Mouse (Mus musculus) hindbrain, embryonic 15.5 days (tissue): ENCODE results near the gene Tmcc1. TPM values are rescaled to one million over a fixed set of nuclear protein-coding genes. Genes with fewer than 3 reads are reported as not detected.

Experiments
- ATAC-seq: fragments of 200-750 bp; cut with Nextera tagmentation; 2 replicates; pipeline ENCODE4 v1.8.0; 2017; ENCODE audit warnings: low read depth, moderate number of reproducible peaks, moderate TSS enrichment; ENCODE audit not compliant: low FRiP score
- H3K27ac ChIP-seq: fragments of 300-500 bp; sonication (generic); replicated peaks from 2 replicates; pipeline ENCODE4 v1.5.1; 2015; ENCODE audit warnings: mild to moderate bottlenecking, inconsistent platforms
- H3K27me3 ChIP-seq: fragments of 300-500 bp; sonication (generic); 2 replicates; pipeline ENCODE4 v1.6.1; 2015; ENCODE audit warnings: control low read depth, inconsistent platforms
- H3K36me3 ChIP-seq: fragments of 300-500 bp; sonication (generic); 2 replicates; pipeline ENCODE4 v1.6.1; 2015; ENCODE audit warnings: control low read depth, inconsistent platforms
- H3K4me1 ChIP-seq: fragments of 300-500 bp; sonication (generic); replicated peaks from 2 replicates; pipeline ENCODE4 v1.6.1; 2015; ENCODE audit warnings: control low read depth, inconsistent platforms
- H3K4me2 ChIP-seq: fragments of 300-500 bp; sonication (generic); 2 replicates; pipeline ENCODE4 v1.6.1; 2015; ENCODE audit warnings: moderate library complexity, mild to moderate bottlenecking, inconsistent platforms
- H3K4me3 ChIP-seq: fragments of 300-500 bp; sonication (generic); 2 replicates; pipeline ENCODE4 v1.5.1; 2015; ENCODE audit warnings: mild to moderate bottlenecking, inconsistent platforms
- H3K9ac ChIP-seq: fragments of 300-500 bp; sonication (generic); 2 replicates; pipeline ENCODE4 v1.6.1; 2015; ENCODE audit warnings: inconsistent platforms
- H3K9me3 ChIP-seq: fragments of 300-500 bp; sonication (generic); 2 replicates; pipeline ENCODE4 v1.6.1; 2016; ENCODE audit warnings: control low read depth, inconsistent platforms
- WGBS: fragments of 180-500 bp; shearing (Covaris S2); methylation state at CpG from one replicate; pipeline ENCODE4 v1.1.7; 2015; 5-methylcytosine and 5-hydroxymethylcytosine counted together
- polyA plus RNA-seq: library from polyadenylated mRNA; unstranded; fragments of >200 nt; fragmentation: Nextera tagmentation; extraction: Ambion mirVana; gene quantifications from 2 replicates; pipeline ENCODE4 v1.2.1, GENCODE M21; 2015

The Tmcc1 gene
- polyA plus RNA-seq, 1 experiment from 2014 or later: 25.7 TPM

DNA sequence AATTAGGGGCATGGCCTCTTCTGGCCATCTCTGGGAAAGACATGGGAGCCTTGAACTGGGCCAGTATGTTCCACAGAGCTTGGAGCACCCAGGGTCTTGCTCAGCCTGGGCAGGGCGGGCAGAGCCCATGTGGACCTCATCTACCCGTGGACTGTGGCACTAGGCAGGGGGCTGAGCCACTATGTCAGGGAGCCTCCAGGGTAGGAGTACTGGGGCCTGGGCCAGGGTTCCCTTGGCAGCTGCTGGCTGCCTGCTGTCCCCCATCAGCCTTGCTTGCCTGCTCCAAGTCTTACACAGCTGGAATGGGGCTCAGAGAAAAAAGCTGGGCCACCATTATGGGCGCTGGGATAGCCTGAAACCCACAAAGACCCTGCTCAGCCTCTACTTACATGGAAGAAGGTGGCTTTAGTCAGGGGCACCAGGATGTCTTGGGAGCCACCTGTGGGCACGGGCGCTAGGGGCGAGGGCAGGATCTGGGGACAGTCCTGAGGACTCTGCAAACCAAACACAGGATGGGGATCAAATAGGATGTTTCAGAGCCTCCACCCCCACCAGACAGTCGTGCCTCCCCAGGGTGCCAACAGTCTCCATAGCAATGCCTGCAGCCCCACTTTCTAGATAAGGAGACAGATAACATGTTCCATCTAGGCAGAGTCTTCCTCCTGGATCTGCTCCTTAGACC, 221.1 kb downstream of the Tmcc1 start:
- Histone ChIP-seq H3K36me3 (no peaks in the 10 kb centered on the region), H3K27me3 (no peaks in the 10 kb centered on the region), H3K4me3 (no peak overlapping the region), H3K9me3 (no peaks in the 10 kb centered on the region), H3K27ac (no peak overlapping the region), H3K4me2 (no peak overlapping the region), H3K9ac (no peak overlapping the region), H3K4me1 (peaks cover 25% of the 10 kb centered on the region)
- WGBS: 74% methylated on average over 7 of the region's 7 CpGs
- ATAC-seq: no peak

DNA sequence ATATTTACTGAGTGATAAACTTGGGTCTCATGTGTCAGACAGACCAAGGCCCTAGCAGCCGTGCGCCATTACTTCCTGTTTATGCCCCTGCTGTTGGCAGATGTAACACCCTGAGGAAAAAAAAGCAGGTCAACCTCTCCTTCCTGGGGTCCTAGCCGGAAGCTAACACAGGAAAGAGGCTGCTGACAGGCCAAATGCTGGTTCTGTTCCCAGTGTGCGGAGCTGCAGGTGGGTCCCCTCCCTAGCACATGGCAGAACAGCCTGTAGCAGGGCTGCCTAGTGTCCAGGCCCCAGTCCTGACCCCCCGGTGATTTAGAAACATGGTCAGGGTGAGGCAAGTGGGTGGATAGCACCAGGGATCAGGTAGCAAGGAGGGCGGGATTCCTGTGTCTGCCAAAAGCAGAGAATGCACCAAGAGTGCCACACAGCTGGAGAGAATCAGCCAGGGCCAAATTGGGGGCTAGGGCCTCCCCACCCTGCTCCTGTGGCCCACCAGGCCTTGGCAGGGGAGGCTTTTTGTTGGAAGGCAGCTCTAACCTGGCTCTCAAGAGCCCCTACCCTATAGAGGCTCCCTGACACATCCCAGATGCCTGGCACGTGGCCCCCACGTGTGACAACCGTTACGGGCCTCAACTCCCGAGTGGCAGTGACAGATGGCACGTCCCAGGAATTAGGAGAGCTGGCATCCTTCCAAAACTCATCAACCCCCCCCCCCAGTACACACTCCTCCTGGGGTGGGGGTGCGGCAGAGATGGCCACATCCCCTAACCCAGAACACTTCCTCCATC, 221.8 kb downstream of the Tmcc1 start:
- 42% methylated on average over 13 of the region's 13 CpGs for WGBS
- H3K9ac ChIP-seq: no peak overlapping the region

DNA sequence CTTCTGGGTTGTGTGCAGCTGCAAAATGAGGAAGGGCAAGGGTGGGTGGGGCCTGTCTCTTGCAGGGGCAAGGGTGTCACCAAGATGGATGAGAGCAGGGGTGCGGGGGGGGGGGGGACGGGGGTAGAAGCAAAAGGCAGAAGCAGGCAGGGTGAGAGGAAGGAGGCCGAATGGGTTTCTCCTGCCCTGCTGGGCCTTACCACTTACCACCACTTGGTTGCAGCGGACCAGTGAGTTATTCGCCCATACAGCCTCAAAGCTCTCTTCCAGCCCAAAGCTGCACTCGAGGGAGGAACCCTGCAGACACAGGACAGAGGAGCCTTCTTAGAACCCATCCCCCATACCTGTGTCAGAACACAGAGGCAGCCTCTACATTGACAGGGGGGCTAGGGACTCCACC, 223.3 kb downstream of the Tmcc1 start:
- Histone ChIP-seq H3K9me3 (no peaks in the 10 kb centered on the region), H3K4me3 (no peak overlapping the region), H3K4me1 (peaks cover 25% of the 10 kb centered on the region), H3K27ac (no peak overlapping the region), H3K27me3 (no peaks in the 10 kb centered on the region), H3K9ac (no peak overlapping the region), H3K36me3 (no peaks in the 10 kb centered on the region), H3K4me2 (no peak overlapping the region)
- ATAC-seq: no peak
- WGBS: 54% methylated on average over 6 of the region's 6 CpGs

More for the DNA sequence above, 221.8 kb downstream of the Tmcc1 start:
- Histone ChIP-seq H3K4me2 (no peak overlapping the region), H3K27ac (no peak overlapping the region), H3K4me1 (peaks cover 25% of the 10 kb centered on the region), H3K4me3 (no peak overlapping the region), H3K27me3 (no peaks in the 10 kb centered on the region), H3K36me3 (no peaks in the 10 kb centered on the region), H3K9me3 (no peaks in the 10 kb centered on the region)
- no peak for ATAC-seq

DNA sequence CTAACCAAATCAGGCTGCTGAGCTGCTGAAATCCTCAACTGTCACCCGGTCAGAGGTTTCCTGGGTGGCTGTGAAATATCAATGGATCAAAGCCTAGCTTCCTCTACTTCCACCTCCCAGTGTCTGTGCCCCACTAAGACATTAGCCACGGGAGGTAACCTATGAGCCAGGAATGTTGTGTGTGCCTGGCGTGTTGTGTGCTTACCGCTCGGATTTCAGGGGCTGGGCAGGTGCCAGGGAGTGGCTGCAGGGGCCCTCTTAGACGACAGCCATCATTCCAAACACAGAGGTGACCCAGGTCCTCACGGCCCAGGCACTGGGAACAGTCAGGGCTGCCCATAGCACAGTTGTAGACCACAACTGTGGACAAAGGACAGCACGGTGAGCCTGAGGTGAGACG, 224.2 kb downstream of the Tmcc1 start:
- no peak overlapping the region for H3K4me2 ChIP-seq
- H3K9ac ChIP-seq: no peak overlapping the region
- 68% methylated on average over 9 of the region's 9 CpGs for WGBS
- no peak for ATAC-seq
- H3K27me3 ChIP-seq: no peaks in the 10 kb centered on the region
- H3K4me3 ChIP-seq: no peak overlapping the region
- peaks cover 20% of the 10 kb centered on the region for H3K4me1 ChIP-seq
- H3K9me3 ChIP-seq: no peaks in the 10 kb centered on the region
- no peak overlapping the region for H3K27ac ChIP-seq
- H3K36me3 ChIP-seq: no peaks in the 10 kb centered on the region

DNA sequence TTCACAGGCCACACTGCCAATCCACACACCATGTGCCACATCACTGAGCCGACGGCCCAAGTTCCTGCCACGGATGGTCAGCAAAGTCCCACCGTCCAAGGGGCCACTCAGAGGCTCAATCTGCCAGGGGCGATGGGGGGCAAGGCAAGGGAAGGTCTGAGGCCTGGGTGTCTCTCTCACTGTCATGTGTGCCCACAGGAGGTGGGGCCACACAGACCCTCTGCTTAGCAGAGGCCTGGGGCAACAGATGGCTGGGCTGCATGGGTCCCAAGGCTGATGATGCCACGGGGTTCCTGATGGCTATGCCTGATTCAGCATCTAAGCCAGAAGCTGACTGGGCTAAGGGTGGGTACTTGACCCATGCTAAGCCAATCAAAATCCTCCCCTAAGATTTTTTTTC, 224.6 kb downstream of the Tmcc1 start:
- H3K27me3 ChIP-seq: no peaks in the 10 kb centered on the region
- no peaks in the 10 kb centered on the region for H3K36me3 ChIP-seq
- peaks cover 16% of the 10 kb centered on the region for H3K4me1 ChIP-seq
- H3K9me3 ChIP-seq: no peaks in the 10 kb centered on the region
- 0 out of 2 replicates have a peak overlapping the region, but pooled peaks have one; percentile 30 for H3K27ac ChIP-seq
- H3K4me3 ChIP-seq: no peak overlapping the region
- WGBS: 68% methylated on average over 6 of the region's 6 CpGs
- H3K9ac ChIP-seq: no peak overlapping the region
- no peak overlapping the region for H3K4me2 ChIP-seq
- ATAC-seq: no peak

Other genes with a start within 250 kb of the Tmcc1 start
- not detected in 2 replicates for gene H1foo, start 248.5 kb downstream of the Tmcc1 start, polyA plus RNA-seq
- gene Plxnd1, start 198.5 kb downstream of the Tmcc1 start, polyA plus RNA-seq: 10.8 and 12.7 TPM in 2 replicates
- gene Washc2, start 14.6 kb upstream of the Tmcc1 start, polyA plus RNA-seq: 64.8 and 65.7 TPM in 2 replicates
- gene Zfand4, start 70.7 kb upstream of the Tmcc1 start, polyA plus RNA-seq: 6.1 and 7.2 TPM in 2 replicates
- 64.4 and 68.3 TPM in 2 replicates for gene March8, start 144.5 kb upstream of the Tmcc1 start, polyA plus RNA-seq